Mouse (Mus musculus) heart, embryonic 11.5 days (tissue): ENCODE results near the gene Foxn2. TPM values are rescaled to one million over a fixed set of nuclear protein-coding genes. Genes with fewer than 3 reads are reported as not detected.
A peak's percentile ranks its signal among the peaks of the same experiment; 100 is the strongest.

Experiments used
- ATAC-seq: fragments of 200-750 bp; cut with Nextera tagmentation; replicated peaks from 2 replicates; pipeline ENCODE4 v1.8.0; 2017; ENCODE audit warnings: moderate library complexity; ENCODE audit not compliant: insufficient number of reproducible peaks, low FRiP score, low TSS enrichment
- H3K27ac ChIP-seq: fragments of 300-500 bp; sonication (generic); 2 replicates; pipeline ENCODE4 v1.5.1; 2014; ENCODE audit warnings: mild to moderate bottlenecking, low read depth, low read length
- H3K27me3 ChIP-seq: fragments of 300-500 bp; sonication (generic); 2 replicates; pipeline ENCODE4 v1.6.1; 2014; ENCODE audit warnings: mild to moderate bottlenecking, low read length, mixed read lengths; ENCODE audit not compliant: control insufficient read depth, insufficient read depth
- H3K36me3 ChIP-seq: fragments of 300-500 bp; sonication (generic); 2 replicates; pipeline ENCODE4 v1.6.1; 2014; ENCODE audit warnings: mild to moderate bottlenecking, low read length, moderate library complexity, mixed read lengths; ENCODE audit not compliant: control insufficient read depth, insufficient read depth
- H3K4me1 ChIP-seq: fragments of 300-500 bp; sonication (generic); 2 replicates; pipeline ENCODE4 v1.6.1; 2014; ENCODE audit warnings: low read length; ENCODE audit not compliant: control insufficient read depth, insufficient read depth
- H3K4me2 ChIP-seq: fragments of 300-500 bp; sonication (generic); 2 replicates; pipeline ENCODE4 v1.6.1; 2014; ENCODE audit warnings: mild to moderate bottlenecking, moderate library complexity
- H3K4me3 ChIP-seq: fragments of 300-500 bp; sonication (generic); 2 replicates; pipeline ENCODE4 v1.5.1; 2014; ENCODE audit warnings: low read depth, low read length
- H3K9ac ChIP-seq: fragments of 300-500 bp; sonication (generic); 2 replicates; pipeline ENCODE4 v1.6.1; 2014; ENCODE audit warnings: mild to moderate bottlenecking, low read depth, low read length, moderate library complexity
- H3K9me3 ChIP-seq: fragments of 300-500 bp; sonication (generic); replicated peaks from 2 replicates; pipeline ENCODE4 v1.6.1; 2016; ENCODE audit warnings: low read length; ENCODE audit not compliant: control insufficient read depth
- WGBS: fragments of 180-500 bp; shearing (Covaris S2); extraction: QIAGEN DNeasy Blood & Tissue Kit; methylation state at CpG from one replicate; pipeline ENCODE4 v1.1.7; 2014; ENCODE audit not compliant: insufficient replicate concordance; 5-methylcytosine and 5-hydroxymethylcytosine counted together
- polyA plus RNA-seq: library from polyadenylated mRNA; unstranded; fragments of >200 nt; fragmentation: Nextera tagmentation; extraction: Ambion mirVana; gene quantifications from 2 replicates; pipeline ENCODE4 v1.2.1, GENCODE M21; 2014

Foxn2 gene
- polyA plus RNA-seq, 1 experiment from 2014 or later = 8.0 TPM

- H3K9me3 ChIP-seq = no peaks in the 10 kb centered on the region
- 27% methylated on average over 19 of the region's 19 CpGs for WGBS
- H3K4me2 ChIP-seq = peak overlapping the region; percentile 61
- H3K27me3 ChIP-seq = 0 out of 2 replicates have a peak, but pooled peaks cover 3% of the 10 kb centered on the region
- no peaks in the 10 kb centered on the region for H3K36me3 ChIP-seq
- peak overlapping the region; percentile 49; the same call in 1 of the 2 replicates for H3K9ac ChIP-seq
- H3K4me1 ChIP-seq = no peaks in the 10 kb centered on the region
- H3K27ac ChIP-seq = no peak overlapping the region
- ATAC-seq = no peak
- peak overlapping the region; percentile 30 for H3K4me3 ChIP-seq
Observed at GRCm38 (mm10) chr17:88405076-88405475, 35.4 kb upstream of the Foxn2 start.

GRCm38 (mm10) chr17:88409706-88410105, 30.8 kb upstream of the Foxn2 start:
- H3K27me3 ChIP-seq = no peaks in the 10 kb centered on the region
- H3K4me3 ChIP-seq = no peak overlapping the region
- peaks cover 4% of the 10 kb centered on the region; the same call in 1 of the 2 replicates for H3K4me1 ChIP-seq
- no peaks in the 10 kb centered on the region for H3K36me3 ChIP-seq
- H3K4me2 ChIP-seq = no peak overlapping the region
- no peak overlapping the region for H3K27ac ChIP-seq
- no peak for ATAC-seq
- 84% methylated on average over 3 of the region's 3 CpGs for WGBS
- no peak overlapping the region for H3K9ac ChIP-seq
- H3K9me3 ChIP-seq = no peaks in the 10 kb centered on the region

- Histone ChIP-seq H3K27me3 (no peaks in the 10 kb centered on the region), H3K27ac (no peak overlapping the region), H3K4me1 (peaks cover 4% of the 10 kb centered on the region; the same call in 1 of the 2 replicates), H3K4me3 (no peak overlapping the region), H3K9ac (no peak overlapping the region), H3K36me3 (no peaks in the 10 kb centered on the region), H3K9me3 (no peaks in the 10 kb centered on the region), H3K4me2 (no peak overlapping the region)
- ATAC-seq = no peak
- 71% methylated on average over 1 of the region's 1 CpGs for WGBS
Observed at GRCm38 (mm10) chr17:88413155-88413836, 27.2 kb upstream of the Foxn2 start.

- H3K9ac ChIP-seq = no peak overlapping the region
- ATAC-seq = no peak
- H3K4me3 ChIP-seq = no peak overlapping the region
- WGBS = 80% methylated on average over 4 of the region's 4 CpGs
- no peaks in the 10 kb centered on the region for H3K4me1 ChIP-seq
- no peak overlapping the region for H3K4me2 ChIP-seq
- H3K27ac ChIP-seq = no peak overlapping the region
- no peaks in the 10 kb centered on the region for H3K9me3 ChIP-seq
- H3K36me3 ChIP-seq = no peaks in the 10 kb centered on the region
- no peaks in the 10 kb centered on the region for H3K27me3 ChIP-seq
Observed at GRCm38 (mm10) chr17:88420426-88420825, 20.1 kb upstream of the Foxn2 start.

GRCm38 (mm10) chr17:88421246-88421645, 19.3 kb upstream of the Foxn2 start:
- Histone ChIP-seq H3K4me2 (no peak overlapping the region), H3K9me3 (no peaks in the 10 kb centered on the region), H3K36me3 (no peaks in the 10 kb centered on the region), H3K4me1 (no peaks in the 10 kb centered on the region), H3K27ac (no peak overlapping the region), H3K27me3 (no peaks in the 10 kb centered on the region), H3K9ac (no peak overlapping the region), H3K4me3 (no peak overlapping the region)
- 79% methylated on average over 6 of the region's 6 CpGs for WGBS
- no peak for ATAC-seq

GRCm38 (mm10) chr17:88430719-88431118, 9.8 kb upstream of the Foxn2 start:
- WGBS = 76% methylated on average over 2 of the region's 2 CpGs
- no peak overlapping the region for H3K9ac ChIP-seq
- no peaks in the 10 kb centered on the region for H3K27me3 ChIP-seq
- no peak overlapping the region for H3K4me2 ChIP-seq
- no peaks in the 10 kb centered on the region for H3K36me3 ChIP-seq
- no peaks in the 10 kb centered on the region for H3K9me3 ChIP-seq
- no peak overlapping the region for H3K4me3 ChIP-seq
- ATAC-seq = no peak; the same call in 1 of the 2 replicates
- H3K4me1 ChIP-seq = no peaks in the 10 kb centered on the region; the same call in 1 of the 2 replicates
- H3K27ac ChIP-seq = no peak overlapping the region

GRCm38 (mm10) chr17:88431486-88431885, 9.0 kb upstream of the Foxn2 start:
- H3K9ac ChIP-seq = no peak overlapping the region
- no peaks in the 10 kb centered on the region for H3K36me3 ChIP-seq
- peaks cover 4% of the 10 kb centered on the region; the same call in 1 of the 2 replicates for H3K4me1 ChIP-seq
- no peaks in the 10 kb centered on the region for H3K27me3 ChIP-seq
- H3K27ac ChIP-seq = no peak overlapping the region
- 76% methylated on average over 12 of the region's 12 CpGs for WGBS
- no peaks in the 10 kb centered on the region for H3K9me3 ChIP-seq
- no peak for ATAC-seq
- H3K4me2 ChIP-seq = no peak overlapping the region
- H3K4me3 ChIP-seq = no peak overlapping the region

- Histone ChIP-seq H3K9ac (no peak overlapping the region), H3K9me3 (no peaks in the 10 kb centered on the region), H3K27ac (no peak overlapping the region), H3K4me1 (peaks cover 4% of the 10 kb centered on the region; the same call in 1 of the 2 replicates), H3K4me2 (no peak overlapping the region), H3K27me3 (no peaks in the 10 kb centered on the region), H3K36me3 (no peaks in the 10 kb centered on the region), H3K4me3 (no peak overlapping the region)
- ATAC-seq = no peak
- WGBS = 83% methylated on average over 10 of the region's 10 CpGs
Observed at GRCm38 (mm10) chr17:88431987-88432386, 8.5 kb upstream of the Foxn2 start.

GRCm38 (mm10) chr17:88435322-88435721, 5.2 kb upstream of the Foxn2 start:
- Histone ChIP-seq H3K27me3 (no peaks in the 10 kb centered on the region), H3K4me3 (no peak overlapping the region), H3K36me3 (no peaks in the 10 kb centered on the region), H3K27ac (no peak overlapping the region), H3K4me2 (no peak overlapping the region), H3K4me1 (peaks cover 7% of the 10 kb centered on the region; the same call in 1 of the 2 replicates), H3K9ac (no peak overlapping the region), H3K9me3 (no peaks in the 10 kb centered on the region)
- WGBS = 52% methylated on average over 10 of the region's 10 CpGs
- no peak for ATAC-seq
